Mouse (Mus musculus) brain, adult 2 months (tissue): ENCODE results near the gene Cuta.

ENCODE experiments used
- DNase-seq: peaks from one replicate; pipeline ENCODE4 v3.0.0; 2011; ENCODE audit warnings: low read depth, low spot score

The Cuta gene

DNA sequence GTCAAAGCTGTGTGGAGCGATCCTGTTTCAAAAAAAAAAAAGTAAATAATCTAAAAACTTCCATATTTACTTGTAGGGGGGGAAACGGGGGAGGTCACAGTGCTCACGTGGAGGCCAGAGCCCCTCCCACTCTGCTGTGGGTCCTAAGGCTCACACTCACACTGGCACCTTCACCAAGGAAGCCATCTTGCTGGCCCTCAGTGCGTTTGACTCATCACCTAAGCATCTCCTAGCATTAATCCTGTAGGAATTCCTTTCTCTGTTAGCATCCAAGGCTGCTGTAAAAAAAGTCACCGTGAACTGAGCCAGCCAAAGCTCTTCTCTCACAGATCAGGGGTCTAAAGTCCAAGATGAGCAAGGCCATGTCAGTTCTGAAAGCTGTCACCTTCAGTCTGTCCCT lies 16.9 kb upstream of the Cuta start:
- DNase-seq, result no peak

DNA sequence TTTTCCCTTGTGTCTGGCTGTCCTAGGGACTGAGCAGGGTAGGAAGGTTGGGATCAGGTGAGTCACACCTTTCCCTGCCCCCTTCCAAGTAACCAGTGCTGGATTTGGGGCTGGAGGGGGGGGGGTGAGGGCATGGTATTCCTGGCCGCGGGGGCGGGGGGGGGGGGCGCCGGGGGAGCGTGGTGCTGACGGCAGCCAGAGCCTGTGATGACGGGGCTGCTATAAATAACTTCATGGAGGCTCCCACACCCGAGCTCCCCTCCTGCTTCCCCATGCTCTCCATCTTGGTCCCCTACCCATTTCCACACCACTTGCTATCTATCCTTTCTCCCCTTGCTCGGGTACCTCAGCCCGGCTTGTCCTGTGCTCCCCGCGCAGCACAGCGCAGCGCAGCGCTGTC lies 14.4 kb upstream of the Cuta start:
- peak; percentile 57 for DNase-seq

DNA sequence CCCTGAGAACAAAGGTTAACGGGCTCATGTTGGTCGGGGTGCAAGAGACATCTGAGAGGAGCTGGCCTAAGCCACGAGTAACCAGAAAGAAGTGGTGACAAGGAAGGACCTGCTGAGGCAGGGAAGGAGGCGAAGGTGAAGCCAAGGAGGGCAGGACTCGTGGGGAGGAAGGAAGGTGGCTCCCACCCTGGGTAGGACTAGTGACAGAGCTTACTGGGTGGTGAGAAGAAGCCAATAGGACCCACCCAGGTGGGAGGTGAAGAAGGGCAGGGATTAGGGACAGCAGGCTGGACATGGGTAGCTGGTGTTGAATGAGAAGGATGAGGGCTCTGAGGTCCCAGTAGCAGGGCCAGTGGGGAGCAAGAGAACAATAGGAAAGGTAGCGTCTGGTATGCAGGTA lies 13.8 kb upstream of the Cuta start:
- no peak for DNase-seq

DNA sequence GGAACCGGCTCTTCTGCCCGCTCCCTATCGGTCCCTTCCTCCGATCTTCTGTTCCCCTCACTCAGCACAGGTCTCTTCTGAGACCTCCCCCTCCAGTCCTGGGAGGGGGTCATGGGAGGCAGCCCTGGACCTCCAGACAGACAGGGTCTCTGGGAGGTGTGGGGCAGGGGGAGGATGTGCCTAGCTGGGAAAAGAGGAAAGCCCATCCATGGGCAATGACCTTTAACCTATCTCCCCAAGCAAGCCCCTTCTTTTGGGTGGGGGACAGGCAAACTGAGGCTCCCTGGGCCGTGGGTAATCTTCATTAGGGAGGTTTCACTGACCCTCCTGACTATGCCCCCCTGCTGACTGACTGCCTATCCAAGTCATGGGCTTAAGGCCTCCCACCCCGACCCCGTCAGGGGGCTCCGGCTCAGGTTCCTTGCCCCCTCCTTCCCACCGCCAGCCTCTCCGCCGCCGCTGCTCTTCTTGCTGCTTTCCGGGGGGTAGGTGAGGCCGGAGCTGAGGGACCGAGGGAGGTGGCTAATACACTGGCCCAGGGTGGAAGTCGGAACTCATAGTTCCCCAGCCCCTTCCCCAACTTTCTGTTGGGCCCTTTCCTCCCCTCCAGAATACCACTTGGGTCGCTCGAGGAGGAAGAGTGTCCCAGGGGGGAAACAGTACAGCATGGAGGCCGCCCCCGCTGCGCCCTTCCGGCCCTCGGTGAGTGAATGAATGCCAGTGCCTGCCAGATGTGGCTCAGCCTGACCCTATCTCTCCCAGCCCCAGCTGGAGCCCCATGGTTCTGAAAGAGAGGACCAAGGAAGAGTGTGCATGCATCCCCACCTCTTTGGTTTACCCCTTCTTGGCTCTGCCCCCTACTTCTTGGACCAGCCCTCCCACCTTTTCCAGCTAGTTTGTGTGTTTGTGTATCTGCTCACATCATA lies 12.8 kb upstream of the Cuta start:
- DNase-seq, result no peak

DNA sequence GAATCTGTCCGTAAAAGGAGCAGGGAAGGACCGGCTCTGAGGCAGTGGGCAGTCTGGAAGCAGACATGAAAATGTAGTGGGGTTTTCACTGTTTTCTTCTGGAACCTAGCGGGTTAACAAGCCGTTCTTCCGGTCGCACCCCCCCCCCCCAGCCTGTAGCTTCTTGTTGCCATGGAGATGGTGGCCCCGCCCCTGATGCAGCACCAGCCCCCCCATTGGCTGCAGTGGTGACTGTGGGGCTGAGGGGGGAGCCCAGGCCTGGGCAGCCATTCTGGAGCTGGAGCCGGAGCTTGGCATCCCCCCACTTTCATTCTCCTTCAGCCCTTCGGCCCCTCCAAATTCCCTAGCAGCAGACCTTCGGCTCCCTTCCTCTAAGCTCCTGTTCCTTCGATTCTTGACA lies 12.0 kb upstream of the Cuta start:
- DNase-seq, result peak; percentile 92

DNA sequence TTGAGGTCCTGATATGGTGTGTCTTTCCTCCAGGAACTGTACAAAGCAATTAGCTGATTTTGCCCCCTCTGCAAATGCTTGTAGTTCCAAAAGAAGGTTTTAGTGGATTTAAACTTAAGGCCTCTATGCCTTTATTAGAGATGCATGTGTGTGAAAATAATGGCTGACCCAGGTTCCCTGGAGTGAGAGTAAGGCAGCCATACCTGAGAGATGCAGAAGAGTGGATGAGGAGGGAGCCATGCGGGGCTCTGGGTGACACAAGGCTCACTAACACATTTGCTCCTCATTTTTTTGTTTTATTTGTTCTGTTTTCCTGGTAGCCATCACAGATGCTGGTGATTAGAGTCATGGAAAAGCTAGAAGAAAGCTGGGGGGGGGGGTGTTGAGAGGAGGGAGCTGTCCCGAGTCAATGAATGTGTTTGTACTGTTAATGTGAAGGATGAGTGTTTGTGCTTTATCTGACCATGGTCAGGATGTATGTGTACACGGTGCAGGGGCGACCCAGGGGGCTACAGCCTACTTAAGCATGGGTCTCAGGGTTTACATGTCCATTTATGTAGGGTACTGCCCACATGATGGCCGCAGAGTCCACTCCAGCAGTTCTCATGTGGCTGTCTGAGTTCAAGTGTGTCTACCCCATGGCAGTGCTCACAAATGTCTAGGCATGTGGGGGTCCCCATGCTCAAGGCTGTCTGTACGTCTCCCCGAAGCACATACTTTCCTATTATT lies 11.4 kb upstream of the Cuta start:
- no peak for DNase-seq

DNA sequence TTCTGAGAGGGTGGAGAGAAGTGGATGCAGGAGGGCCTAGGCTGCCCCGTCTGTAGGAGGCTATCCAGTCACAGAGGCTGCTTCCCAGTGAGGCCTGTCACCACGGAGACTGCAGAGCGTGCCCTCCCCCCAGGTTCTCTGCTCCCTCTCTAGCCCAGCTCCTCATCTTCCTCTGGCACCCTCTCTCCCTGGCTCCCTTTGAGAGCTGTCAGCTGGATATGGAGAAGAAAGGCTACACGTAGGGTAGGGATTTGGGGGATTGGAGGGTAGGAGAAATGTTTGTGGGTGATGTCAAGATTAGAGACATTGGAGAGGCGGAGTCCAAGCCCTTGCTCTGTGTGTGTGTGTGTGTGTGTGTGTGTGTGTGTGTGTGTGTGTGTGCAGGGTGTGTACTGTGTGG lies 10.5 kb upstream of the Cuta start:
- DNase-seq, result peak; percentile 76

DNA sequence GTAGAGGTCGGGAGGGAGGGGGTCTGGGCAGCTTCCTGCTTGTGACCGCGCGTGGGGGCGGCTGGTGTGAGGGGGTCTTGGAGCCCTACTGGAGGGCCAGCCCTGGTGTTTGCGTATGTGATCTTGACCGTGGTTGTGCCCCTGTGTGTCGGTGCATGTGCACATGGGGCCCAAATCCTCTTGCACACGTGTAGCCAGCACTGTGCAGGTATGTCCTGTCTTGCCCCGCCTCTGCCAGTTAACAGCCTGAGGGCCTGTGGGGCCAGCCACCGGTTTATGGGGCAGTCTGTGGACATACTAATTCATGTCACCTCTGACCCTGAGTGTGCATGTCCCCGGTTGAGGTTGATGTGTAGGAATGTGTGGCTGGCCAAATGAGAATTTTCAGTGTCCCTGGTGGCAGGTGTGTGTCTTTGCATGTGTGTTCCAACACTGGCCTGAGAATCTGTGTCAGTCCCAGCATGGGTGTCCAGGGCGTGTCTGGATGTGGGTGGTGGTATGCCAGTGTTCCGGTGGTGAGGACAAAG lies 9.7 kb upstream of the Cuta start:
- peak; percentile 65 for DNase-seq

DNA sequence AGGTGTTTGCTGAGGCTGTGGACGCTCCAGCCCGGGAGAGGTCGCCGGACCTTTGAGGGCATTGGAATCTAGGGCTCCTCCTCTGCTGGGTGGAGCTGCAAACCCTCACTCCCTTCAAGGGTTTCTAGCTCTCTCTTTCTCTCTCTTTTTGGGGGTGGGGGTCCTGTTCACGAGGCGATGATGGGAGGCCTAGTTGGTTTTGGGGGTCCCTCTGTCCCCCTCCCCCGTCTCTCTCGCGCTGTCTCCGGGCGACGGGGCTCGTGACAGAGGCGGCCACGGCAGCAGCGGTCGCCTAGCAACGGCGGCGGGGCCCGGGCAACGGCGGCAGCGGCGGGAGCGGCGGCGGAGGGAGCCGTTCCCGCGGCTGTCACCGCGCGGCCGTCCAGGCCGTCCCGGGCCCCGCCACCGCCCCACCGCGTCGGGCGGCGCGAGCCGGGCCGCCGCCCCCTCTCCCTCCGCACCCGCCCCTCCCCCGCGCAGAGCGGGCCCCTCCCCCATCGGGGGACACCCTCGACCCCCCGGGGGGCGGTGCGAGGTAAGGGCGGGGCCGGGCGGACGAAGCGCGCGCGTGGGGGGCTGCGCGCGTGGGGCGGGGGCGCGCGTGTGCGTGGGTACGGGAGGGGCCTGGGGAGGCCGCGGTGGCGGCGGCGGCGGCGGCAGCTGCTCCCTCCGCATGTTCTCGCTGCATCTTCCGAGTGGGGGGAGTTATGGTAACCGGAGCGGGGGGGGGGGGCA lies 9.1 kb upstream of the Cuta start:
- peak; percentile 58 for DNase-seq

DNA sequence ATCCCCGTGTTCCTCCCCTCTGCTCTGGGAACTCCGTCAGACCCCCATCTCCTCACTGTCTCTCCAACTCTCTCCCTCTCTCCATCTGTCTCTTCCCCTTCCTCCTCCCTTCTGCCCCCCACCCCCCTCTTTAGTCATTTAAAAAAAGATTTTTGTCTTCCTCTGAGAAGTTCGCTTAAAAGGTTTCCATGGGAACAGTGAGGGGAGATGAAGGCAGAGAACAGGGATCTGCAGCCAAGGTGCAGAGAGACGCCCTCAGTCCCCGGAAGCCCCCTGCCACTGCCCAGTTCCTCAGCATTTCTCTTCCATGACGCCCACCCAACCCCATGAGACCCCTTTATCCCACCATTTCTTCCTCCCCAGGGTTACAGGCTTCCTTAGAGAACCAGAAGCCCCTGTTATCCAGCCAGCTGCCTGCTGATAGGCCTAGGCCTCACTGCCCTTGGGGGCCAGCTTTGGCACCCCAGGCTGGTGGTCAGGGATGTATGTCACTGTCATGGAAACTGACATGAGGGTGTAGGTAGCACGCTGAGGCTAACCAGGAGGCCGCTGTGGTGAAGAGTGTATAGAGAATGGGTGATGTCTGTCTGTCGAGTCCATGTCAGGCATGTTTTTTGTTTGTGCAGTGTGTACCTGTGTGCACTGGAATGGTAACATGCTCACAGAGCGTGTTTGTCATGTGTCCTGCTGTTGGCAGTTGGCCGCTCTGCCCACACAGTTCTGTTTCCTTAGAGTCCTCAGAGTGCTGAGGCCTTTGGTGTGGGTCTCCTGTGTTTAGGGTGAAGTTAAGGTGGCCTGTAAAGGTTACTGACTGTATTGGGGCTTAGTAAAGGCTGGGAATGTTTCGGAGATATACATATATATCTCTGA lies 8.1 kb upstream of the Cuta start:
- DNase-seq, result peak; percentile 80

DNA sequence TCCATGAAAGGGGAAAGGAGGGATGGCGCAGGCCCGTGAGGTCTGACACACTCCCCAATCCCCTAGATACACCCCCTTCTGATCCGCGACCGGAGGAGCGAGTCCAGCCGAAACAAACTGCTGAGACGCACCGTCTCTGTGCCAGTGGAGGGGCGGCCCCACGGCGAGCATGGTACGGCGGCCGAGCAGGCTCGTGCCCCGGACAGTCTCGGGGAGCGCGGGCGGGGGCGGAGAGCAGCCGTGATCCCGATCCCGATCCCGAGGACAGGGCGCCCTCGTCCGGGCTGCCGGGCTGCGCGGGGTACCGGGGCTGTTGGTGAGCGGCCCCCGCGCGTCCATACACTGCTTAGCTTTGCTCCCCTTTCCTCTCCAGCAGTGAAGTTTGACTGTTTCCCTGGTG lies 7.2 kb upstream of the Cuta start:
- peak; percentile 87 for DNase-seq

DNA sequence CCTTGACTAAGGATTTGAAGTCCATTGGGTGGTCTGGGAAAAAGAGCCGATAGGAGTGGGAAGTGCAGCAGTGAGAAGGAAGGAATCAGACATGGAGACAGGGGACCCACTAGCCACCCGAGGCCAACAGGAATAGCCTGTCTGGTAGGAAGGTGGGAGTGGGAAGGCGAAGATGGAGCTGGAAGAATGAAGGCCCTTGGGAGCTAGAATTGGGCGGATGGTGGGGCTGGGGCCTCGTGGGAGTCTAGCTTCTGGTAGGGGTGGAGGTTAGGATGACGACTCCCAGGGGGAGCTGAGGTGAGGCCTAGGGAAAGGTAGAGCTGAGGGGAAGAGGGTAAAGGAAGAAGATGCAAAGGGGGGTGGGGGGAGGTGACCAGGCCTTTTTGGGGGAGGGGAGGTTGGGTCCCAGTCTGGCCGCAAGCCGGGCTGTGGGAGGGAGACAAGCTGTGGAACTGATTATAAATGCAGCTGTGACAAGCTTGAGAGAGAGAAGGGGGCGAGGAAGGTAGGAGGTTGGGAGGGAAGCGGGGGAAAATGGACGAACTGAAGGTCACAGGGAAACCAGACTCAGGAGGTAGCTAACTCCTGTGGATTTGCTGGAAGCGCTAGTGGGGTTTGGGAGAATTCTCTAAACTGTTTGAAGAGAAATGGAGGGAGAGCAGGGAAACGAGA lies 6.6 kb upstream of the Cuta start:
- peak; percentile 54 for DNase-seq

DNA sequence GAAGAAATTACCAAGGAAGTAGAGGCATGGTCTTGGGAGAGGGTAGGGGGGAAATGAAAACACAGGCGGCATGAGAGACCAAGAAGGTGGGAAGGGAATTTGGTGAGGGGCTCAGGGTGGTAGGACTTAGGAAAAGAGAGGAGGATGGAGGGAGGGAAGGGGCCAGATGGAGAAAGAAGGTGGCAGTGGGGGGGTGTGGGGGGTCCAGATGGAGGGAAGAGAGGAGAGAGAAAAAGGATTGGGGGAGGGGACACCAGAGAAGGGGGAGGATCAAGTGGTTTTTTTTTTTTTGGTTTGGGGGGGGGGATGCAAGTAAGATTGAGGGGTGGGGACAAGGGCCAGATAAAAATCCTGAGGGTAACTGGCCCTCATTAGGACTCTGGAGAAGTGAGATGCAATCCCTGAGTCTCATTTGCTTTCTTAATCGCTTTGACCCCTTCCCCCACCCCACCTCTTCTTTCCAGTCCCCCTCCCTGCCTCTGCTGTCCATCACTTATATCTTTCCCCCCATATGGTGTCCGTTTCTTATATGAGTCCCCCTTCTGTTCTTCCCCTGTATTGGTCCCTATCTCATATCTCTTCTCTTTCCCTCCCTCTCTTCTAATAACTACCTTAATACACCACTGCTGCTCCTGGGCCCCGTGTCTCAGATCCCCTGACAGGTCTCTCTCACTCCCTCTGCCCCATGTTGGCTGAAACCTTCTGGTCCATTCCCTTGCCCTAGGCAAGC lies 2.6 kb upstream of the Cuta start:
- peak; percentile 68 for DNase-seq

DNA sequence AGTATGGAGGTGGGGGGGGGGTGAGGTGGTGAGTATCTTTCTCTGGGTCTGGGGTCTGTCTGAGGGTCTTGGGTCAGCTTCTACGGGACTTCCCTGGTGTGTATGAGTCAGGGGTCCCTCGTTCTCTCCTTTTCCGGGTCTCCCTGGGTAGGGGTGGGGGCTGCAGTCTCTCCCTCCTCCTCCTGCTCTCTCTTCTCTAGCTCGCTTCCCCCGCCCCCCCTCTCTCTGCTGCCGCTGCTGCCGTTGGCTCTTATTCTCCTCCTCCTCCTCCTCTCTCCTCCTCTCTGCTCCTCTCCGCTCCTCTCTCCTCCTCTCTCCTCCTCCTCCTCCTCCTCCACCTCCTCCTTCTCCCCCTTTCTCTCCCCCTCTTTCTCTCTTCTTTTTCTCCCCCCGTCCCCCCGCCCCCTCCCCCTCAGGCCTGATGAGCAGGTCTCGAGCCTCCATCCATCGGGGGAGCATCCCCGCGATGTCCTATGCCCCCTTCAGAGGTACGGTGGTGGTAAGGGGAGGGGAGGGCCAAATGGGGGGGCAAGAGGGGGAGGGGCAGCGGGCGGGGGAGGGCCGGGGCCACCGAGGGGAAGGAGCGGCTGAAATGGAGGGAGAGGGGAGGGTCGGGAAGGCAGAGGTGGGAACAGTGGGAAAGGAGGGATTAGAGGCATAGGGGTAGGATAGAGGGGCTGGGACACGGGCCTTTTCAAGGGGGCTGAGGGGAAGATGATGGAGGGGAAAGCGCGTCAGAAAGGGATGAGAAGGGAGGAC lies 1.8 kb upstream of the Cuta start, which contains the start of gene Syngap1:
TSS of gene Syngap1 (plus strand) at position 223 of the 759 bp plus-strand sequence.
- DNase-seq, result peak; percentile 89

DNA sequence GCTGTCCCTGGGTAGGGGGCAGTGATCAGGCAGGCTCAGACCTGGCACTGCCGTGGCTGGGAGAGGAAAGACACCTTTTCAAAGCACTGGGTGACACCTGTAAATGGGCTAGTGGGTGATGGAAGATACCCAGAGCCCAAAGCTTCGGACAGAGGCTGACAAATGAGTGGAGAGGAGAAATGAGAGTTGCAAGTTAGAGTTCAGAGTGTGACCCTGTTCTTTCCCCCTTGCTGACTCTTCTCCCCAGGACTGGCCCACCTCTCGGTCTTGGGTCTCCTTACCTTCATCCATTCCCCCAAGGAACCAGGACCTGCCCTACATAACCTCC lies 568 bp upstream of the Cuta start:
- no peak for DNase-seq

DNA sequence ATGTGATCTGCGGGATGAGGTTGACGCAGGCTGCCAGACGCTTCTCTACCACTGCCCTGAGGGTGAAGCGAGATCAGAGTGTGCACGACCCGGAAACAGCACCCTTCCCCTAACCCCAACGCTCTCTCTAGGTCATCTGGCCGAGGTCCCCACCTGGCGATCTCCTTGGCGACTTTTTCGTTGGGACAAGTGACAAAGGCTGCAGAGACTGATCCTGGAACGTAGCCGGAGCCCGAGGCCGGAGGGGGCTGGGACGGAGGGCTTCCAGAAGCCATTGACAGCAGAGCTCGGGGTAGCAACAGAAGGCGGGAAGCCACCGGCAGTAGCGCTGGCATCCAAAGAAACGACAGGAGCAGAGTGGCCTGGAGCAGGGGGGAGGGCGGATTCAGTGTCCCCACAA lies 638 bp downstream of the Cuta start:
- DNase-seq, result no peak

DNA sequence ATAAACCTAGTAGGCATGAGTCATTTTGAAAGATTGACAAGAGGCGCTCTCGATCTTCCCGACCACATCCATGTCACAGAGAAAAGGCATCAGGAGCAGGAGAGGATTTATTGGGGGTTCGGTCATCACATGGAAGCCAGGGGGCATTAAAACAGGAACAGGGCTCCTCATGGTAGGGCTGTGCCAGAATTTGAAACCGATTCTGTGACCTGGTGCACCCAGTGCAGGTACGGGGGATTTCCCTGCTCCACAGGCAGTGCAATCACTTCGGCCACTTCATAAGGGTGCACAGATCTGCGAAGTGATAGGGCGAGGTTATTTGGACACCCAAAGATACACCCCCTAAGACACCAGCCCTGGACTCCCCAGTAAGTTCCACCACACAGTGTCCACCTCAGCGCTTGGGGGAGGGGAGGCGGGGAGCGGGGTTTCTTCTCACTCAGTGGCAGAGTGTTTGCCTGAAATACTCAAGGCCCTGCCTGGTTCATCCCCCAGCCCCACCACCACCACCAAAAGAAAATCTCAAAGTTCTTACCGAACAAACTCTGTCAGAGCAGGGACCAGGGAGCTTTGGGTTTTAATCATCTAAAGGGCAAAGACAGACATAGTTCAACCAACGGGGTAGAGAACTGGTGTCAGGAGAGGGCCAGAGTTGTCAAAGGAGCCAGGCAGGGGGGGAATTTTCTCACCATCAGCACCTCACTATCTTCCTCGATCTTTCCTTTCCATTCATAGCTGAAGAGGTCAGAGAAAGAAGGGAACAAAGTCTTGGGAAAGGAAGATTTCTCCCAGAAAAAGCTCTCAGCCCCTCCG lies 1.3 kb downstream of the Cuta start:
- DNase-seq, result no peak
